Mouse (Mus musculus): Measurements from ENCODE around the gene Ak1.

- no peak for TF ChIP-seq CTCF (IDR thresholded peaks at IDR 0.05; ENCODE audit: low read depth)
- TF ChIP-seq EP300 (optimal IDR thresholded peaks at IDR 0.05): no peak
Observed at GRCm38 (mm10) chr2:32598506-32598905, 23.1 kb upstream of the Ak1 start.
